Comparison of ENCODE assay signal across 10 mouse cellular contexts in genomic region chr12:70794543-70795388, GRCm38 (mm10). TPM values are rescaled to one million over a fixed set of nuclear protein-coding genes. Genes with fewer than 3 reads are reported as not detected.
DNase-seq lines count a peak whose midpoint lies in the region; ATAC-seq and TF ChIP-seq lines count a peak whose summit lies in the region.
"Had no signal": no experiment of that assay in that cellular context is flagged by ENCODE, and none has a peak within 500 bp of the region (broad histone marks: within the 10 kb centered on the region; RNA-seq: fewer than 3 reads in every experiment).

No protein-coding gene starts in this region.

- H3K4me1 ChIP-seq in heart, embryonic 12.5 days (replicated peaks): peaks cover 25% of the 10 kb centered on the region
- peaks cover 30% of the 10 kb centered on the region for H3K4me1 ChIP-seq in lung, embryonic 14.5 days (ENCODE audit: insufficient read depth)

- H3K9ac ChIP-seq in heart, embryonic 12.5 days: no peak overlapping the region
- no peak overlapping the region for H3K9ac ChIP-seq in lung, embryonic 14.5 days
- H3K9ac ChIP-seq: liver, embryonic 13.5 days had no signal

- peak overlapping the region; percentile 69 for H3K27ac ChIP-seq in heart, embryonic 12.5 days (ENCODE audit: poor library complexity, severe bottlenecking)
- H3K27ac ChIP-seq in lung, embryonic 14.5 days (ENCODE audit: low read depth): peak overlapping the region; percentile 66
- H3K27ac ChIP-seq: liver, embryonic 13.5 days had no signal

- H3K4me2 ChIP-seq in heart, embryonic 12.5 days: peak overlapping the region; percentile 15; the same call in 1 of the 2 replicates
- H3K4me2 ChIP-seq in lung, embryonic 14.5 days: no peak overlapping the region
- H3K4me2 ChIP-seq: liver, embryonic 13.5 days had no signal

- no peak overlapping the region for H3K4me3 ChIP-seq in heart, embryonic 12.5 days
- H3K4me3 ChIP-seq in lung, embryonic 14.5 days (ENCODE audit: low read depth, low read length): no peak overlapping the region
- H3K4me3 ChIP-seq: liver, embryonic 13.5 days had no signal

- no peak for TF ChIP-seq CTCF in lung, embryonic 14.5 days (IDR thresholded peaks at IDR 0.05; ENCODE audit: low read depth)

- no peaks in the 10 kb centered on the region for H3K36me3 ChIP-seq in heart, embryonic 12.5 days
- H3K36me3 ChIP-seq in lung, embryonic 14.5 days (ENCODE audit: insufficient read depth): no peaks in the 10 kb centered on the region
- H3K36me3 ChIP-seq: liver, embryonic 13.5 days had no signal

- intact Hi-C loops in heart, postnatal 36 days (cut with DNase I): loop anchor here (5.0 kb wide), 1 partner anchor 72 kb away; no protein-coding TSS in a partner anchor

- H3K27me3 ChIP-seq in heart, embryonic 12.5 days (replicated peaks): no peaks in the 10 kb centered on the region
- H3K27me3 ChIP-seq in lung, embryonic 14.5 days (ENCODE audit: insufficient read depth, low read length): no peaks in the 10 kb centered on the region
- H3K27me3 ChIP-seq: liver, embryonic 13.5 days had no signal

- WGBS in heart, embryonic 12.5 days: 53% methylated on average over 16 of the region's 16 CpGs
- WGBS in lung, embryonic 14.5 days: 34% methylated on average over 16 of the region's 16 CpGs

- no peaks in the 10 kb centered on the region for H3K9me3 ChIP-seq in heart, embryonic 12.5 days (replicated peaks)
- no peaks in the 10 kb centered on the region for H3K9me3 ChIP-seq in lung, embryonic 14.5 days (ENCODE audit: low read depth, low read length)
- H3K9me3 ChIP-seq: liver, embryonic 13.5 days had no signal

- ATAC-seq in heart, embryonic 12.5 days (ENCODE audit: insufficient number of reproducible peaks, low FRiP score): no peak
- peak; percentile 66 for ATAC-seq in lung, embryonic 14.5 days (ENCODE audit: insufficient read depth)

- DNase-seq in heart, postnatal 36 days: no peak
- peak; percentile 63 for DNase-seq in 3134 (ENCODE audit: extremely low read depth, insufficient read length, low spot score)
- peak; percentile 61 for DNase-seq in embryo, embryonic 10 days (ENCODE audit: low spot score)
- peak; percentile 78 for DNase-seq in lung, embryonic 14.5 days
- DNase-seq in right cerebral cortex, adult 2 months (ENCODE audit: low spot score in 2 of 2): no peak
- no peak for DNase-seq in layer of hippocampus, adult 11-12 months (ENCODE audit: low spot score)
- DNase-seq in ovary, adult 18-20 months (ENCODE audit: low spot score): no peak
- DNase-seq: kidney, postnatal 4 days; liver, embryonic 13.5 days had no signal

RNA-seq across cellular contexts. Expression of gene Frmd6, which starts 30.5 kb away (rescaled TPM):
- 29.4 and 29.6 TPM in 2 replicates for polyA plus RNA-seq in heart, embryonic 12.5 days (2016; fragmentation: Nextera tagmentation; extraction: Ambion mirVana)
- total RNA-seq in heart, postnatal 36 days (2021): 10 to 100 TPM; 33.4 to 39.1 TPM
- 40.4 and 42.8 TPM in 2 replicates for polyA plus RNA-seq in lung, embryonic 14.5 days (2014; fragmentation: Nextera tagmentation; extraction: Ambion mirVana)

Comparison
In these comparisons a context has a peak if more than half of its experiments do, and no peak if none do; other contexts are left out.
1. DNase-seq: peak in 3134 (single experiment), embryo, embryonic 10 days (single experiment) and lung, embryonic 14.5 days (single experiment); none in heart, postnatal 36 days (0 of 2), right cerebral cortex, adult 2 months (0 of 2), layer of hippocampus, adult 11-12 months (single experiment) and ovary, adult 18-20 months (single experiment).